Mouse (Mus musculus) CH12.LX (cell line): Measurements from ENCODE around the gene Clmn. TPM values are rescaled to one million over a fixed set of nuclear protein-coding genes. Genes with fewer than 3 reads are reported as not detected.

ENCODE experiments used
- DNase-seq: peaks from one replicate; pipeline ENCODE4 v3.0.0-alpha.2; 2013; ENCODE audit errors: extremely low read depth
- H3K27ac ChIP-seq: 2 replicates; pipeline ENCODE4 v1.5.1; 2012; ENCODE audit warnings: low read depth, mild to moderate bottlenecking, control low read depth, moderate library complexity; ENCODE audit not compliant: insufficient read depth
- H3K27me3 ChIP-seq: replicated peaks from 2 replicates; pipeline ENCODE3; 2012; ENCODE audit warnings: inconsistent platforms
- H3K36me3 ChIP-seq, 2 experiments: replicated peaks in 1 of 2; 2 replicates each; pipeline versions ENCODE3 to v1.6.1; 2012; ENCODE audit warnings: inconsistent platforms in 1 of 2, low read length in 1 of 2, mild to moderate bottlenecking in 1 of 2, mixed read lengths in 1 of 2, moderate library complexity in 1 of 2; ENCODE audit not compliant: control insufficient read depth in 1 of 2, insufficient read depth in 1 of 2
- H3K4me1 ChIP-seq, 2 experiments: 2 replicates each; pipeline ENCODE4 v1.6.1; 2012; ENCODE audit warnings: inconsistent platforms in 1 of 2, moderate library complexity in 1 of 2; ENCODE audit not compliant: insufficient read depth in 2 of 2, control insufficient read depth in 1 of 2
- H3K4me2 ChIP-seq: 2 replicates; pipeline ENCODE4 v1.6.1; 2012; ENCODE audit warnings: low read depth, mild to moderate bottlenecking, control low read depth; ENCODE audit not compliant: poor library complexity, insufficient read depth, severe bottlenecking
- H3K4me3 ChIP-seq, 3 experiments: fragments of 150-350 bp in 1 of 3; sonication (generic) in 1 of 3; replicated peaks in 1 of 3; 2 replicates each; pipeline versions ENCODE3 to v1.5.1; 2011 to 2012; ENCODE audit warnings: low read depth in 2 of 3, low read length in 2 of 3, mild to moderate bottlenecking in 2 of 3, moderate library complexity in 2 of 3, control low read depth in 1 of 3, improper control_type of control experiment in 1 of 3, inconsistent platforms in 1 of 3, mixed read lengths in 1 of 3; ENCODE audit not compliant: poor library complexity in 1 of 3
- H3K79me2 ChIP-seq: replicated peaks from 2 replicates; pipeline ENCODE4 v1.6.1; 2012; ENCODE audit warnings: mild to moderate bottlenecking, moderate library complexity; ENCODE audit not compliant: control insufficient read depth, poor library complexity, insufficient read depth, severe bottlenecking; ENCODE audit errors: extremely low read depth
- H3K9ac ChIP-seq: 2 replicates; pipeline ENCODE4 v1.6.1; 2012; ENCODE audit warnings: low read depth, mild to moderate bottlenecking, control low read depth, moderate library complexity; ENCODE audit not compliant: insufficient read depth
- H3K9me3 ChIP-seq: replicated peaks from 2 replicates; pipeline ENCODE3; 2012; ENCODE audit warnings: low read length, inconsistent platforms, mixed read lengths
- BHLHE40 ChIP-seq: IDR thresholded peaks from 2 replicates; pipeline ENCODE4 v1.6.1; 2011; ENCODE audit warnings: mild to moderate bottlenecking, low read depth, low read length, improper control_type of control experiment
- CHD1 ChIP-seq: IDR thresholded peaks from 2 replicates; pipeline ENCODE4 v1.6.1; 2012; ENCODE audit warnings: low read depth, low read length, improper control_type of control experiment, inconsistent platforms
- CHD2 ChIP-seq: IDR thresholded peaks from 2 replicates; pipeline ENCODE4 v1.6.1; 2011; ENCODE audit warnings: low read length, improper control_type of control experiment
- CTCF ChIP-seq, 2 experiments: IDR thresholded peaks in 1 of 2; conservative IDR thresholded peaks in 1 of 2; 2 replicates each; pipeline ENCODE4 v1.5.1; 2011 to 2012; ENCODE audit warnings: low read depth in 2 of 2, low read length in 2 of 2, improper control_type of control experiment in 1 of 2, inconsistent platforms in 1 of 2, mild to moderate bottlenecking in 1 of 2, moderate library complexity in 1 of 2
- E2F4 ChIP-seq: IDR thresholded peaks from 2 replicates; pipeline ENCODE4 v1.6.1; 2011; ENCODE audit warnings: low read depth, low read length, improper control_type of control experiment; ENCODE audit not compliant: insufficient replicate concordance
- ELF1 ChIP-seq: IDR thresholded peaks from 2 replicates; pipeline ENCODE4 v1.6.1; 2014; ENCODE audit warnings: low read depth, mild to moderate bottlenecking, inconsistent platforms, low read length, improper control_type of control experiment
- ETS1 ChIP-seq: conservative IDR thresholded peaks from 2 replicates; pipeline ENCODE4 v1.6.1; 2012; ENCODE audit warnings: low read depth, mild to moderate bottlenecking, inconsistent platforms, low read length, improper control_type of control experiment, moderate library complexity
- GABPA ChIP-seq: IDR thresholded peaks from 2 replicates; pipeline ENCODE4 v1.6.1; 2012; ENCODE audit warnings: low read depth, low read length, improper control_type of control experiment, inconsistent platforms; ENCODE audit not compliant: insufficient replicate concordance
- HCFC1 ChIP-seq: IDR thresholded peaks from 2 replicates; pipeline ENCODE4 v1.6.1; 2012; ENCODE audit warnings: low read depth, mild to moderate bottlenecking, inconsistent platforms, low read length, improper control_type of control experiment
- IRF4 ChIP-seq: IDR thresholded peaks from 2 replicates; pipeline ENCODE4 v1.6.1; 2014; ENCODE audit warnings: low read depth, mild to moderate bottlenecking, inconsistent platforms, low read length, improper control_type of control experiment
- JUN ChIP-seq: IDR thresholded peaks from 2 replicates; pipeline ENCODE4 v1.6.1; 2011; ENCODE audit warnings: low read depth, mild to moderate bottlenecking, low read length, improper control_type of control experiment, moderate library complexity; ENCODE audit not compliant: insufficient read depth
- KAT2A ChIP-seq: IDR thresholded peaks from 2 replicates; pipeline ENCODE4 v1.6.1; 2012; ENCODE audit warnings: low read length, improper control_type of control experiment, inconsistent platforms; ENCODE audit not compliant: insufficient replicate concordance
- MAX ChIP-seq: IDR thresholded peaks from 2 replicates; pipeline ENCODE4 v1.6.1; 2011; ENCODE audit warnings: low read length, improper control_type of control experiment
- MYC ChIP-seq: IDR thresholded peaks from 2 replicates; pipeline ENCODE4 v1.6.1; 2011; ENCODE audit warnings: low read depth, mild to moderate bottlenecking, improper control_type of control experiment, low read length
- NELFE ChIP-seq: IDR thresholded peaks from 2 replicates; pipeline ENCODE4 v1.6.1; 2011; ENCODE audit warnings: low read depth, low read length, improper control_type of control experiment
- NRF1 ChIP-seq: IDR thresholded peaks from 2 replicates; pipeline ENCODE4 v1.6.1; 2014; ENCODE audit warnings: low read depth, mild to moderate bottlenecking, inconsistent platforms, low read length, improper control_type of control experiment, moderate library complexity
- POLR2A ChIP-seq: IDR thresholded peaks from 2 replicates; pipeline ENCODE4 v1.6.1; 2011; ENCODE audit warnings: low read depth, mild to moderate bottlenecking, improper control_type of control experiment, low read length
- POLR2AphosphoS2 ChIP-seq: IDR thresholded peaks from 2 replicates; pipeline ENCODE4 v1.6.1; 2011; ENCODE audit warnings: low read depth, low read length, improper control_type of control experiment
- SIN3A ChIP-seq: IDR thresholded peaks from 2 replicates; pipeline ENCODE4 v1.6.1; 2012; ENCODE audit warnings: low read length, improper control_type of control experiment, inconsistent platforms
- SMC3 ChIP-seq: IDR thresholded peaks from 2 replicates; pipeline ENCODE4 v1.6.1; 2011; ENCODE audit warnings: low read depth, low read length, improper control_type of control experiment
- TCF12 ChIP-seq: IDR thresholded peaks from 2 replicates; pipeline ENCODE4 v1.6.1; 2014; ENCODE audit warnings: low read depth, mild to moderate bottlenecking, inconsistent platforms, low read length, improper control_type of control experiment
- USF1 ChIP-seq: IDR thresholded peaks from 2 replicates; pipeline ENCODE4 v1.6.1; 2014; ENCODE audit warnings: low read depth, mild to moderate bottlenecking, inconsistent platforms, low read length, improper control_type of control experiment
- USF2 ChIP-seq: conservative IDR thresholded peaks from 2 replicates; pipeline ENCODE4 v1.6.1; 2011; ENCODE audit warnings: low read depth, low read length, improper control_type of control experiment
- ZC3H11A ChIP-seq: IDR thresholded peaks from 2 replicates; pipeline ENCODE4 v1.6.1; 2012; ENCODE audit warnings: low read depth, mild to moderate bottlenecking, inconsistent platforms, low read length, improper control_type of control experiment
- ZKSCAN1 ChIP-seq: IDR thresholded peaks from 2 replicates; pipeline ENCODE4 v1.6.1; 2012; ENCODE audit warnings: low read depth, inconsistent platforms, low read length, improper control_type of control experiment, borderline replicate concordance
- ZMIZ1 ChIP-seq: IDR thresholded peaks from 2 replicates; pipeline ENCODE4 v1.6.1; 2012; ENCODE audit warnings: low read depth, mild to moderate bottlenecking, inconsistent platforms, low read length, improper control_type of control experiment
- ZNF384 ChIP-seq: IDR thresholded peaks from 2 replicates; pipeline ENCODE4 v1.6.1; 2012; ENCODE audit warnings: low read depth, low read length, improper control_type of control experiment, inconsistent platforms
- dilution Hi-C: fragments of 300-500 bp; cut with MboI; formaldehyde crosslinking; loops from 2 replicates; pipeline ENCODE4 v1.14.3; 2020; ENCODE audit warnings: low sequenced_read_pairs; ENCODE audit not compliant: extremely low pct_unique_long_range_greater_than_20kb, extremely low pct_ligation_motif_present
- in situ Hi-C: fragments of 300-500 bp; cut with MboI; formaldehyde crosslinking; loops from 3 replicates; pipeline ENCODE4 v1.14.3; 2019; ENCODE audit warnings: low sequenced_read_pairs, low pct_ligation_motif_present, low pct_unique_long_range_greater_than_20kb, mixed read lengths
- polyA plus RNA-seq: library from polyadenylated mRNA; unstranded; fragments of >175 nt; gene quantifications from 2 replicates; pipeline ENCODE4 v1.2.1, GENCODE M21; 2012; ENCODE audit warnings: low read depth; ENCODE audit not compliant: insufficient read length
- total RNA-seq, 2 experiments: library from RNA; depleted of rRNA; stranded (reverse); fragments of 300-350 nt in 1 of 2; fragments of >200 nt in 1 of 2; gene quantifications; 2 replicates each; pipeline ENCODE4 v1.2.3; 2012 to 2014

Gene Clmn
- total and polyA plus RNA-seq, 3 experiments = not detected

- TF ChIP-seq GABPA (no peak), JUN (no peak), E2F4 (no peak), USF2 (no peak), SIN3A (no peak), KAT2A (no peak), CHD2 (no peak), MYC (no peak), ZMIZ1 (no peak), CTCF (conservative IDR thresholded peaks at IDR 0.05 in 1 of 2, IDR thresholded peaks at IDR 0.05 in 1 of 2; ENCODE audit: low read depth in 2 of 2, low read length in 2 of 2) (no peak), ETS1 (no peak), ZNF384 (no peak), MAX (no peak), HCFC1 (no peak), NELFE (no peak)
- DNase-seq = no peak
- Histone ChIP-seq H3K4me1 (peaks cover 2 to 14% of the 10 kb centered on the region in 2 experiments; a peak in 2 of 4 replicates), H3K4me2 (no peak overlapping the region), H3K79me2 (no peaks in the 10 kb centered on the region), H3K9me3 (no peaks in the 10 kb centered on the region), H3K27me3 (peaks cover 84% of the 10 kb centered on the region), H3K27ac (no peak overlapping the region), H3K4me3 (no peak overlapping the region), H3K36me3 (no peaks in the 10 kb centered on the region), H3K9ac (no peak overlapping the region)
- in situ Hi-C loops = no loop called here
- dilution Hi-C loops = no loop called here
Observed at GRCm38 (mm10) chr12:104806680-104807375, 58.0 kb downstream of the Clmn start.

GRCm38 (mm10) chr12:104801494-104802260 is 63.2 kb downstream of the Clmn start:
- H3K27ac ChIP-seq = no peak overlapping the region
- TF ChIP-seq ETS1 (no peak), POLR2AphosphoS2 (no peak), ELF1 (no peak), CHD1 (no peak), MYC (no peak), ZMIZ1 (no peak), IRF4 (no peak), SIN3A (no peak), TCF12 (no peak), ZC3H11A (no peak), USF2 (no peak), CTCF (conservative IDR thresholded peaks at IDR 0.05 in 1 of 2, IDR thresholded peaks at IDR 0.05 in 1 of 2; ENCODE audit: low read depth in 2 of 2, low read length in 2 of 2) (no peak), NRF1 (no peak), ZKSCAN1 (no peak), HCFC1 (no peak), USF1 (no peak), GABPA (no peak), BHLHE40 (no peak), POLR2A (no peak), SMC3 (no peak)
- H3K4me3 ChIP-seq = no peak overlapping the region
- H3K27me3 ChIP-seq = peaks cover 78% of the 10 kb centered on the region
- H3K4me1 ChIP-seq = no peaks in the 10 kb centered on the region
- in situ Hi-C loops = no loop called here
- no peak overlapping the region for H3K9ac ChIP-seq
- no peaks in the 10 kb centered on the region for H3K79me2 ChIP-seq
- dilution Hi-C loops = no loop called here
- no peak for DNase-seq
- H3K36me3 ChIP-seq = no peaks in the 10 kb centered on the region
- H3K9me3 ChIP-seq = peaks cover 9% of the 10 kb centered on the region
- H3K4me2 ChIP-seq = no peak overlapping the region
